Comparison of ENCODE assay signal across 9 mouse cellular contexts in genomic region chr1:24374902-24375301, GRCm38 (mm10).
DNase-seq lines count a peak whose midpoint lies in the region; ATAC-seq and TF ChIP-seq lines count a peak whose summit lies in the region.
"Had no signal": no experiment of that assay in that cellular context is flagged by ENCODE, and none has a peak within 500 bp of the region (broad histone marks: within the 10 kb centered on the region; RNA-seq: fewer than 3 reads in every experiment).

No protein-coding gene starts in this region.

- ATAC-seq in kidney, embryonic 15.5 days (replicated peaks; ENCODE audit: low FRiP score) = 0 out of 2 replicates have a peak, but pooled peaks have one; percentile 70
- no peak for ATAC-seq in stomach, postnatal 0 days (ENCODE audit: low FRiP score, low TSS enrichment)

- intact Hi-C loops in heart, adult 2 months (cut with DNase I) = no loop called here

- no peaks in the 10 kb centered on the region for H3K27me3 ChIP-seq in heart, adult 2 months (ENCODE audit: control insufficient read depth, insufficient read depth, low read length)
- H3K27me3 ChIP-seq in CH12.LX (replicated peaks) = no peaks in the 10 kb centered on the region
- H3K27me3 ChIP-seq in kidney, embryonic 15.5 days = no peaks in the 10 kb centered on the region; the same call in 1 of the 2 replicates
- H3K27me3 ChIP-seq in stomach, postnatal 0 days (ENCODE audit: control insufficient read depth, insufficient read depth, low read length) = no peaks in the 10 kb centered on the region
- H3K27me3 ChIP-seq: megakaryocyte, embryonic 14.5 days had no signal

- in situ Hi-C loops in CH12.LX (cut with MboI; ENCODE audit: low pct_ligation_motif_present, low pct_unique_long_range_greater_than_20kb, low sequenced_read_pairs) = no loop called here

- H3K4me3 ChIP-seq in heart, adult 2 months = no peak overlapping the region
- H3K4me3 ChIP-seq in CH12.LX (replicated peaks in 1 of 3; ENCODE audit: low read depth in 2 of 3, low read length in 2 of 3, poor library complexity in 1 of 3) = no peak overlapping the region
- no peak overlapping the region for H3K4me3 ChIP-seq in kidney, embryonic 15.5 days (replicated peaks)
- H3K4me3 ChIP-seq in stomach, postnatal 0 days (ENCODE audit: low read depth, low read length) = no peak overlapping the region
- H3K4me3 ChIP-seq: megakaryocyte, embryonic 14.5 days had no signal

- 35% methylated on average over 2 of the region's 2 CpGs for WGBS in heart, adult 2 months
- WGBS in kidney, embryonic 15.5 days = 27% methylated on average over 2 of the region's 2 CpGs
- WGBS in stomach, postnatal 0 days = 46% methylated on average over 2 of the region's 2 CpGs

- TF ChIP-seq POLR2A in heart, adult 2 months (IDR thresholded peaks at IDR 0.05; ENCODE audit: insufficient read depth, low read depth, low read length) = no peak
- TF ChIP-seq POLR2A in CH12.LX (IDR thresholded peaks at IDR 0.05; ENCODE audit: low read depth, low read length) = no peak

- H3K9ac ChIP-seq in heart, adult 2 months (ENCODE audit: low read depth, low read length) = no peak overlapping the region
- H3K9ac ChIP-seq in CH12.LX (ENCODE audit: insufficient read depth, low read depth) = no peak overlapping the region
- no peak overlapping the region for H3K9ac ChIP-seq in kidney, embryonic 15.5 days
- no peak overlapping the region for H3K9ac ChIP-seq in stomach, postnatal 0 days (ENCODE audit: low read length)

- H3K36me3 ChIP-seq in heart, adult 2 months (ENCODE audit: control insufficient read depth, insufficient read depth, low read length) = no peaks in the 10 kb centered on the region
- H3K36me3 ChIP-seq in CH12.LX (replicated peaks in 1 of 2; ENCODE audit: control insufficient read depth in 1 of 2, insufficient read depth in 1 of 2, low read length in 1 of 2) = no peaks in the 10 kb centered on the region
- H3K36me3 ChIP-seq in kidney, embryonic 15.5 days = no peaks in the 10 kb centered on the region
- no peaks in the 10 kb centered on the region for H3K36me3 ChIP-seq in stomach, postnatal 0 days (ENCODE audit: control insufficient read depth, insufficient read depth, low read length)

- dilution Hi-C loops in CH12.LX (cut with MboI; ENCODE audit: extremely low pct_ligation_motif_present, extremely low pct_unique_long_range_greater_than_20kb, low sequenced_read_pairs) = no loop called here

- no peak overlapping the region for H3K27ac ChIP-seq in heart, adult 2 months
- no peak overlapping the region for H3K27ac ChIP-seq in CH12.LX (ENCODE audit: insufficient read depth, low read depth)
- H3K27ac ChIP-seq in kidney, embryonic 15.5 days = no peak overlapping the region
- no peak overlapping the region for H3K27ac ChIP-seq in stomach, postnatal 0 days (replicated peaks)

- no peaks in the 10 kb centered on the region for H3K9me3 ChIP-seq in CH12.LX (replicated peaks; ENCODE audit: low read length)
- no peaks in the 10 kb centered on the region for H3K9me3 ChIP-seq in kidney, embryonic 15.5 days (replicated peaks)
- no peaks in the 10 kb centered on the region for H3K9me3 ChIP-seq in stomach, postnatal 0 days (ENCODE audit: control insufficient read depth, low read length)

- TF ChIP-seq RAD21 in CH12.LX (IDR thresholded peaks at IDR 0.05; ENCODE audit: low read depth, low read length) = peak; percentile 49

- H3K4me2 ChIP-seq in CH12.LX (ENCODE audit: insufficient read depth, low read depth, poor library complexity, severe bottlenecking) = no peak overlapping the region
- H3K4me2 ChIP-seq in kidney, embryonic 15.5 days = no peak overlapping the region
- no peak overlapping the region for H3K4me2 ChIP-seq in stomach, postnatal 0 days (replicated peaks; ENCODE audit: low read depth)

- H3K4me1 ChIP-seq in heart, adult 2 months (ENCODE audit: control insufficient read depth, insufficient read depth, low read length) = no peaks in the 10 kb centered on the region
- no peaks in the 10 kb centered on the region for H3K4me1 ChIP-seq in CH12.LX (ENCODE audit: control insufficient read depth in 1 of 2, insufficient read depth in 2 of 2)
- H3K4me1 ChIP-seq in kidney, embryonic 15.5 days = no peaks in the 10 kb centered on the region
- H3K4me1 ChIP-seq in stomach, postnatal 0 days (replicated peaks; ENCODE audit: control insufficient read depth, insufficient read depth) = no peaks in the 10 kb centered on the region
- H3K4me1 ChIP-seq: megakaryocyte, embryonic 14.5 days had no signal

- no peaks in the 10 kb centered on the region for H3K79me2 ChIP-seq in heart, adult 2 months (replicated peaks; ENCODE audit: control insufficient read depth, insufficient read depth, low read length)
- no peaks in the 10 kb centered on the region for H3K79me2 ChIP-seq in CH12.LX (replicated peaks; ENCODE audit: control insufficient read depth, extremely low read depth, insufficient read depth, poor library complexity, severe bottlenecking)

- no peak for TF ChIP-seq EP300 in heart, adult 2 months (IDR thresholded peaks at IDR 0.05; ENCODE audit: insufficient read depth, low read depth, low read length)
- no peak for TF ChIP-seq EP300 in CH12.LX (IDR thresholded peaks at IDR 0.05; ENCODE audit: low read length)
- no peak for TF ChIP-seq EP300 in stomach, postnatal 0 days (optimal IDR thresholded peaks at IDR 0.05)

- no peak for DNase-seq in heart, adult 2 months
- no peak for DNase-seq in heart, adult 8-10 months (ENCODE audit: low spot score)
- peak; percentile 68 for DNase-seq in CH12.LX (ENCODE audit: extremely low read depth)
- peak; percentile 67 for DNase-seq in brain, adult 2 months (ENCODE audit: low read depth, low spot score)
- DNase-seq in stomach, postnatal 0 days (ENCODE audit: low spot score) = no peak
- no peak for DNase-seq in frontal cortex, postnatal 14 days (ENCODE audit: low spot score in 2 of 2)
- no peak for DNase-seq in natural killer cell, adult 2 months (ENCODE audit: low spot score in 2 of 2)

- TF ChIP-seq CTCF in heart, adult 2 months (IDR thresholded peaks at IDR 0.05) = peak; percentile 45
- TF ChIP-seq CTCF in CH12.LX (conservative IDR thresholded peaks at IDR 0.05 in 1 of 2, IDR thresholded peaks at IDR 0.05 in 1 of 2; ENCODE audit: low read depth in 2 of 2, low read length in 2 of 2) = peak; percentile 42 to 78; a peak in 3 of 4 replicates
- peak; percentile 65 for TF ChIP-seq CTCF in stomach, postnatal 0 days (IDR thresholded peaks at IDR 0.05; ENCODE audit: low read depth)

TF ChIP-seq in CH12.LX, 34 proteins besides CTCF, POLR2A, EP300 and RAD21:
- TF ChIP-seq IRF4 (IDR thresholded peaks at IDR 0.05; ENCODE audit: low read depth, low read length) (0 out of 2 replicates have a peak, but pooled peaks have one; percentile 8), SMC3 (IDR thresholded peaks at IDR 0.05; ENCODE audit: low read depth, low read length) (peak; percentile 77), ZNF384 (IDR thresholded peaks at IDR 0.05; ENCODE audit: low read depth, low read length) (no peak), HCFC1 (IDR thresholded peaks at IDR 0.05; ENCODE audit: low read depth, low read length) (no peak), MAZ (IDR thresholded peaks at IDR 0.05; ENCODE audit: low read depth, low read length) (no peak)
TF ChIP-seq in CH12.LX: peak in this region for 2.

Comparison
In these comparisons a context has a peak if more than half of its experiments do, and no peak if none do; other contexts are left out.
1. DNase-seq: peak in CH12.LX (single experiment) and brain, adult 2 months (single experiment); none in heart, adult 2 months (0 of 2), heart, adult 8-10 months (single experiment), stomach, postnatal 0 days (single experiment), frontal cortex, postnatal 14 days (0 of 2) and natural killer cell, adult 2 months (0 of 2).
2. Peak in every context shown above with its lines, with median percentiles within 50 percentile points of each other: CTCF ChIP-seq.